Mouse (Mus musculus): Measurements from ENCODE around the gene Fam120a. TPM values are rescaled to one million over a fixed set of nuclear protein-coding genes. Genes with fewer than 3 reads are reported as not detected.
A peak's percentile ranks its signal among the peaks of the same experiment; 100 is the strongest.

Gene Fam120a
- polyA plus RNA-seq, 1 experiment, result 63.0 TPM

DNA sequence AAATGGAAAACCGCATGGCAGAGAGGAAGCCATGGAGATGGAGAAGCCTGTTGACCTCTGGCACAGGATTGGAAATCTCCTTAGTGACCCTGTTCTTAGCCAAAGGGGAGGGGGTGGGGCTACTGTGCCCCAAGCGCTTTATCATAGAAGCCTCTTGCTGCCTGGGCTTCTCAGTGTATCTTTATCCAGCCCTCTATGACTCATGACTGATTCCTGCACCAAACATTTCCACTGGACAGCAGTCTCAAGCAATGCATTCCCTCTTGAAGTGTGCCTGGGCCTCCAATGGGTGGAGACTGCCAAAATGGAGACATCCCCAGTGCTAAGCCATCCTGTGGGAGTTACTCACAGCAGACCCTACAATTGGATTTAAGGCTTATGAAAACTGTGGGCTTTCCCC is 22.3 kb upstream of the Fam120a start:
- TF ChIP-seq CTCF (IDR thresholded peaks at IDR 0.05; ENCODE audit: borderline replicate concordance, extremely low read depth, insufficient read depth, insufficient read length) (no peak), POLR2A (IDR thresholded peaks at IDR 0.05; ENCODE audit: borderline replicate concordance, extremely low read depth, insufficient read depth, insufficient read length, poor library complexity, severe bottlenecking) (no peak)

DNA sequence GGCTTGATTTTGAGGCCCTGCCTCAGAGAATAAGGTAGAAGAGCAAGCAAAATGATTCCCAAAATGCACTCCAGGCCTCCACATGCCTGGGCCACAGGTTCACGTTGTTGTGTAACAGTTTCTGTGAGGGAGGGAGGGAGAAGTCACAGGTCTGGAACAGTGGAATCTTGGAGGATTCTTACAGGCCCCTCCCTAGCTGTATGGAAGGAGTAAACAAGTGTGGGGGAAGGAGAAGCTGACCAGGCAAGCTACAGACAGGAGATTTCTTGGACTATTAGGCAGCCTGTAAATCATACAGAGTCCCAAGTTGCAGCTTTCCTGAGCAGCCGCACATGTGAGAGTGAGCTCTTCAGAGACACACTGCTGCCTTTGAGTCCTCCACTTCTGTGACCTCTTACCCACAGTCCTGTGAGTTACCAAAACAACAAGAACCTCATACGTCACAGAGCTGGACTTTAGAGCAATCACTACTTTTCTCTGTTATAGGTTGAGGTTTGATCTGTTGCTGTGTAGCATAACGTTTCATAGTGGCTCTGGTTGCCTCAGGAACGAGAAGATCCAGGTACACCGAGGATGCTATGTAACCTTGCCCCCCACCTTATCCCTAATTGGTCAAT is 14.8 kb upstream of the Fam120a start:
- no peak for TF ChIP-seq CTCF (IDR thresholded peaks at IDR 0.05; ENCODE audit: borderline replicate concordance, extremely low read depth, insufficient read depth, insufficient read length)
- no peak for TF ChIP-seq POLR2A (IDR thresholded peaks at IDR 0.05; ENCODE audit: borderline replicate concordance, extremely low read depth, insufficient read depth, insufficient read length, poor library complexity, severe bottlenecking)
- no peak for DNase-seq (ENCODE audit: low read depth)

More for the DNA sequence above, 22.3 kb upstream of the Fam120a start:
- no peak for DNase-seq (ENCODE audit: low read depth)

DNA sequence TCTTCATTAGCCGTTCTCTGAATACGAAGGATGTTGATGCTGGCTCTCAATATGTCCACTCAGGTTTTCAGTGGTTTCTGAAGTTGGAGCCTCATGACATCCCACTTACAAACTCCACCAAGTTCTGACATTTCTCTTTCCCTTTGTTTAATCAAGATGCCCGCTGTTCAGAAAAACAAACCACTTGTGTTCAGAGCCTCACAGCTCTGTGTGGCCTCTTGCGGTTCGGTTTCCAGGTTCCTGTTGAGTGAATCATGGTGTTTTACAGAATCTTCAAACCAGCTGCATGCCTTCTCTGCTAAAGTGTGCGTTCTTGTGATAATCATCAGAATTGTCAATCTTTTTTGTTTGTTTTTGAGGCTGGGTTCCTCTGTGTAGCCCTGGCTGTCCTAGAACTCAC is 11.3 kb upstream of the Fam120a start:
- DNase-seq (ENCODE audit: low read depth), result no peak
- TF ChIP-seq POLR2A (IDR thresholded peaks at IDR 0.05; ENCODE audit: borderline replicate concordance, extremely low read depth, insufficient read depth, insufficient read length, poor library complexity, severe bottlenecking) (no peak), CTCF (IDR thresholded peaks at IDR 0.05; ENCODE audit: borderline replicate concordance, extremely low read depth, insufficient read depth, insufficient read length) (no peak)

GRCm38 (mm10) chr13:48977858-48978257 is 10.0 kb upstream of the Fam120a start:
- DNase-seq (ENCODE audit: low read depth), result no peak
- TF ChIP-seq POLR2A (IDR thresholded peaks at IDR 0.05; ENCODE audit: borderline replicate concordance, extremely low read depth, insufficient read depth, insufficient read length, poor library complexity, severe bottlenecking) (no peak), CTCF (IDR thresholded peaks at IDR 0.05; ENCODE audit: borderline replicate concordance, extremely low read depth, insufficient read depth, insufficient read length) (no peak)

GRCm38 (mm10) chr13:48974699-48975098 is 6.9 kb upstream of the Fam120a start:
- no peak for DNase-seq (ENCODE audit: low read depth)
- TF ChIP-seq CTCF (IDR thresholded peaks at IDR 0.05; ENCODE audit: borderline replicate concordance, extremely low read depth, insufficient read depth, insufficient read length) (no peak), POLR2A (IDR thresholded peaks at IDR 0.05; ENCODE audit: borderline replicate concordance, extremely low read depth, insufficient read depth, insufficient read length, poor library complexity, severe bottlenecking) (no peak)

GRCm38 (mm10) chr13:48974266-48974665 is 6.4 kb upstream of the Fam120a start:
- DNase-seq (ENCODE audit: low read depth), result no peak
- TF ChIP-seq CTCF (IDR thresholded peaks at IDR 0.05; ENCODE audit: borderline replicate concordance, extremely low read depth, insufficient read depth, insufficient read length) (no peak), POLR2A (IDR thresholded peaks at IDR 0.05; ENCODE audit: borderline replicate concordance, extremely low read depth, insufficient read depth, insufficient read length, poor library complexity, severe bottlenecking) (no peak)

GRCm38 (mm10) chr13:48973231-48973630 is 5.4 kb upstream of the Fam120a start:
- DNase-seq (ENCODE audit: low read depth), result no peak
- no peak for TF ChIP-seq CTCF (IDR thresholded peaks at IDR 0.05; ENCODE audit: borderline replicate concordance, extremely low read depth, insufficient read depth, insufficient read length)
- TF ChIP-seq POLR2A (IDR thresholded peaks at IDR 0.05; ENCODE audit: borderline replicate concordance, extremely low read depth, insufficient read depth, insufficient read length, poor library complexity, severe bottlenecking), result no peak

- DNase-seq (ENCODE audit: low read depth), result no peak
- no peak for TF ChIP-seq CTCF (IDR thresholded peaks at IDR 0.05; ENCODE audit: borderline replicate concordance, extremely low read depth, insufficient read depth, insufficient read length)
- TF ChIP-seq POLR2A (IDR thresholded peaks at IDR 0.05; ENCODE audit: borderline replicate concordance, extremely low read depth, insufficient read depth, insufficient read length, poor library complexity, severe bottlenecking), result no peak
Measured at GRCm38 (mm10) chr13:48971033-48971432, 3.2 kb upstream of the Fam120a start.

GRCm38 (mm10) chr13:48970566-48970965 is 2.7 kb upstream of the Fam120a start:
- TF ChIP-seq CTCF (IDR thresholded peaks at IDR 0.05; ENCODE audit: borderline replicate concordance, extremely low read depth, insufficient read depth, insufficient read length) (no peak), POLR2A (IDR thresholded peaks at IDR 0.05; ENCODE audit: borderline replicate concordance, extremely low read depth, insufficient read depth, insufficient read length, poor library complexity, severe bottlenecking) (no peak)

GRCm38 (mm10) chr13:48968750-48969088 is 902 bp upstream of the Fam120a start:
- TF ChIP-seq POLR2A (IDR thresholded peaks at IDR 0.05; ENCODE audit: borderline replicate concordance, extremely low read depth, insufficient read depth, insufficient read length, poor library complexity, severe bottlenecking) (no peak), CTCF (IDR thresholded peaks at IDR 0.05; ENCODE audit: borderline replicate concordance, extremely low read depth, insufficient read depth, insufficient read length) (no peak)
- DNase-seq (ENCODE audit: low read depth), result no peak

More at GRCm38 (mm10) chr13:48970566-48970965, 2.7 kb upstream of the Fam120a start:
- DNase-seq (ENCODE audit: low read depth), result no peak

DNA sequence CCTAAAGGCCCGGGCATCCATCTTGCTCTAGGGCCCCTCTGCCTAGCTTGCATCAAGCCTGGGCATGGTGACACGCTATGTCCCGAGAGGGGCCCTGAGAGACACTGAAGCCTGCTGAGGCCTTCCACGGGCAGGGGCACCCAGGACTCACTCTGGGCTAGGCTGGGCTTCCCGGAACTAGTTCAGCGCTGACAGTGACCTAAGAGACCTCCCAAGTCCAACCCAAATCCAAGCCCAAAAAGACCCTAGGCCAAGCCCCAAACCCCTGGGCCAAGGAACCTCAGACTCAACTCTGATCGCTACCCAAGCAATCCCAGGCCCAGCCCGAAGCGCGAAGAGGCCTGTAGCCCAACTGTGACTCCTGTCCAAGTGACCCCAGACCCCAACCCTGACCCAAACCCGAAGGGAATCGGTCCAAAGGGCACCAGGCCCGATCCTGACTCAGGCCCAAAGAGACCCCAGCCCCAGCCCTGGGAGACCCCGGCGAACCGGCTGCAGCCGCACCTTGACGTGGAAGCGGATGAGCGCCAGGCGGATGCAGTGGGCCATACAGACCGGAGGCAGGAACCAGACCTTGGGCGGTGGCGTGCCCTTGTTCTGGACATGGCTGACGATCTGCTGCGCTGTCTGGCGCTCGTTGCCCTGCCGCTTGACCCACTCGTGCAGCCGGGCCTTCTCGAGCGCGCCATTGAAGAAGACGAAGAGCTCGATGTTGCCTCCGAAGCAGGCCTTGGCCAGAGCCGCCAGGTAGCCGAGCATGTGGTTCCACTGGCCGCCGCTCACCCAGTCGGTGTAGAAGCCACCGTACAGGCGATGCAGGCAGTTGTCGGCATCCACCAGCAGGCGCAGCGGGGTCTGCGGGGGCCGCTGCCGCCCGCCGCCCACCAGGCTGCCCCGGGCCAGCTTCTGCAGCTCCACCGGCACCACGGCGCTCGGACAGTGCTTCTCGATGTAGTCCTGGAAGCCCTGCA is 681 bp downstream of the Fam120a start:
- no peak for TF ChIP-seq POLR2A (IDR thresholded peaks at IDR 0.05; ENCODE audit: borderline replicate concordance, extremely low read depth, insufficient read depth, insufficient read length, poor library complexity, severe bottlenecking)
- no peak for TF ChIP-seq CTCF (IDR thresholded peaks at IDR 0.05; ENCODE audit: borderline replicate concordance, extremely low read depth, insufficient read depth, insufficient read length)
- DNase-seq (ENCODE audit: low read depth), result peak; percentile 68

Measured in brain, embryonic 14.5 days (tissue).